Mouse (Mus musculus) embryonic facial prominence, embryonic 10.5 days (tissue): ENCODE data around the gene Spata7. TPM values are rescaled to one million over a fixed set of nuclear protein-coding genes. Genes with fewer than 3 reads are reported as not detected.

Source experiments
- polyA plus RNA-seq: library from polyadenylated mRNA; unstranded; fragments of >200 nt; fragmentation: Nextera tagmentation; extraction: Ambion mirVana; gene quantifications from 2 replicates; pipeline ENCODE4 v1.2.1, GENCODE M21; 2016

The Spata7 gene
- polyA plus RNA-seq, 1 experiment from 2014 or later = 21.7 TPM

Other genes starting within 250 kb of the Spata7 start
- gene Kcnk10, start 49.8 kb upstream of the Spata7 start, polyA plus RNA-seq = 4.3 and 6.9 TPM in 2 replicates
- 5.0 and 5.1 TPM in 2 replicates for gene Ptpn21, start 109.2 kb downstream of the Spata7 start, polyA plus RNA-seq
- 130 and 131 TPM in 2 replicates for gene Zc3h14, start 118.8 kb downstream of the Spata7 start, polyA plus RNA-seq